Mouse (Mus musculus) stomach, postnatal 0 days (tissue): Measurements from ENCODE around the gene Kcnh2. TPM values are rescaled to one million over a fixed set of nuclear protein-coding genes. Genes with fewer than 3 reads are reported as not detected.

ENCODE experiments used
- ATAC-seq: fragments of 200-750 bp; cut with Nextera tagmentation; 2 replicates; pipeline ENCODE4 v1.8.0; 2017; ENCODE audit not compliant: low FRiP score, low TSS enrichment
- DNase-seq: peaks from one replicate; pipeline ENCODE4 v3.0.0-alpha.2; 2016; ENCODE audit warnings: low spot score
- H3K27ac ChIP-seq: fragments of 300-500 bp; sonication (generic); replicated peaks from 2 replicates; pipeline ENCODE4 v1.5.1; 2014; ENCODE audit warnings: mild to moderate bottlenecking, control low read depth
- H3K27me3 ChIP-seq: fragments of 300-500 bp; sonication (generic); 2 replicates; pipeline ENCODE4 v1.6.1; 2014; ENCODE audit warnings: low read length; ENCODE audit not compliant: control insufficient read depth, insufficient read depth
- H3K36me3 ChIP-seq: fragments of 300-500 bp; sonication (generic); 2 replicates; pipeline ENCODE4 v1.6.1; 2014; ENCODE audit warnings: low read length, mixed read lengths; ENCODE audit not compliant: control insufficient read depth, insufficient read depth
- H3K4me1 ChIP-seq: fragments of 300-500 bp; sonication (generic); replicated peaks from 2 replicates; pipeline ENCODE4 v1.6.1; 2014; ENCODE audit warnings: antibody characterized with exemption; ENCODE audit not compliant: control insufficient read depth, insufficient read depth
- H3K4me2 ChIP-seq: fragments of 300-500 bp; sonication (generic); replicated peaks from 2 replicates; pipeline ENCODE4 v1.6.1; 2014; ENCODE audit warnings: low read depth, mild to moderate bottlenecking, control low read depth, moderate library complexity
- H3K4me3 ChIP-seq: fragments of 300-500 bp; sonication (generic); 2 replicates; pipeline ENCODE4 v1.5.1; 2014; ENCODE audit warnings: low read depth, low read length, control low read depth
- H3K9ac ChIP-seq: fragments of 300-500 bp; sonication (generic); 2 replicates; pipeline ENCODE4 v1.6.1; 2014; ENCODE audit warnings: mild to moderate bottlenecking, low read length, control low read depth, mixed read lengths
- H3K9me3 ChIP-seq: fragments of 300-500 bp; sonication (generic); 2 replicates; pipeline ENCODE4 v1.6.1; 2016; ENCODE audit warnings: low read length; ENCODE audit not compliant: control insufficient read depth
- CTCF ChIP-seq: IDR thresholded peaks from 2 replicates; pipeline ENCODE4 v1.5.1; 2016; ENCODE audit warnings: antibody characterized with exemption, low read depth, mild to moderate bottlenecking, moderate library complexity
- EP300 ChIP-seq: optimal IDR thresholded peaks from 2 replicates; pipeline ENCODE3; 2016; ENCODE audit warnings: antibody characterized with exemption
- WGBS: fragments of 180-500 bp; shearing (Covaris S2); extraction: QIAGEN DNeasy Blood & Tissue Kit; methylation state at CpG from one replicate; pipeline ENCODE4 v1.1.7; 2014; 5-methylcytosine and 5-hydroxymethylcytosine counted together
- polyA plus RNA-seq: library from polyadenylated mRNA; unstranded; fragments of >200 nt; fragmentation: Nextera tagmentation; extraction: Ambion mirVana; gene quantifications from 2 replicates; pipeline ENCODE4 v1.2.1, GENCODE M21; 2015

The Kcnh2 gene
- polyA plus RNA-seq, 1 experiment from 2014 or later: 3.7 TPM

DNA sequence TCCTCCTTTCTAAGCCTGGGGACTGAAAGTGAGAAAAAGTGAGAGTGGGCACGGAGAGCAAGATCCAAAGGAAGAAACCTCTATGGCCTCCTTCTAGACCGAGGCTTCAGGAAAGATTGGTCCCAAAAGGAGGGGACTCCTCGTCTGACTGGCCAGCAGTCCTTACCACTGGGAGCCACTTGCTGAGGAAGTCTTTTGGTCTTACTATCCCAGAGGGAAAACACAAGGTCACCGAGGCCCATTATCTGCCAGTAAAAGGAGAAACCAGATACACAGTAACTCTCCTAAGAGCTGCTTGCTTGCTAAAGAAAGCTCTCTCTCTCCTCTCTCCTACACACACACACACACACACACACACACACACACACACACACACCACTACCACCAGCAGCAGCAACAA lies 1.9 kb upstream of the Kcnh2 start:
- no peaks in the 10 kb centered on the region for H3K36me3 ChIP-seq
- H3K9me3 ChIP-seq: no peaks in the 10 kb centered on the region
- H3K27ac ChIP-seq: peak overlapping the region; percentile 92; the same call in 1 of the 2 replicates
- H3K4me3 ChIP-seq: no peak overlapping the region
- ATAC-seq (no peak), DNase-seq (no peak)
- no peaks in the 10 kb centered on the region; the same call in 1 of the 2 replicates for H3K27me3 ChIP-seq
- TF ChIP-seq EP300: no peak
- TF ChIP-seq CTCF: no peak
- 40% methylated on average over 4 of the region's 4 CpGs for WGBS
- H3K4me2 ChIP-seq: no peak overlapping the region
- H3K4me1 ChIP-seq: peaks cover 4% of the 10 kb centered on the region; the same call in 1 of the 2 replicates
- no peak overlapping the region for H3K9ac ChIP-seq

DNA sequence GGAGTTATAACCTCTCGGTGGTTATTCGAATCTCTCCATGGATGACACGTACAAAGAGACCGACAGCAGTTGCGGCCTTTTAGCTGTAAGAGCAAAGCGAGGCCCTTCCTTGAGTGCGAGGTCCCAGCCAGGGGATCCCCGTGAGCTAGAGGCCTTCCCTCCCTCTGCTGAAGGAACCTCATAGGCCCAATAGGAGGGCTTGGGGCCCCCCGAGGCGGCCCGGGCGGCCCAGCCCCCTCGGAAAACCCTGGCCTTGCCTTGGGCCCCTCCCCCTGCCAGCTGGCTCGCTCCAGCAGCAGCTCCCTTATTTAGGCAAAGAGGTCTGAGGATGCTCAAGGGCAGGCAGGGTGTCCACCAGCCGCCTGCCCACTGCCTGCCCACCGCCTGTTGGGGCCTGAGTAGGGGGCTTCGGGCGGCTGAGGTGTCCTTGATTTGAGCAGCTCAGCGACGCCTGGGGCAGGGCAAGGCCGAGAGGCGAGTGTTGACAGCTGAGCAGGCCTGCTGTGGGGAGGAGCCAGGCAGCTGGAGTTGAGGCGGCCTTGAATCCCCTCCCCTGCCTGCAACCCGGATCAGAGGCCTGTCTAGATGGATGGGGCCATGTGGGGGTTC lies 951 bp upstream of the Kcnh2 start:
- peak overlapping the region; percentile 67 for H3K4me3 ChIP-seq
- peak overlapping the region; percentile 92 for H3K27ac ChIP-seq
- H3K9ac ChIP-seq: peak overlapping the region; percentile 53
- H3K9me3 ChIP-seq: no peaks in the 10 kb centered on the region
- H3K4me1 ChIP-seq: peaks cover 4% of the 10 kb centered on the region
- H3K27me3 ChIP-seq: no peaks in the 10 kb centered on the region; the same call in 1 of the 2 replicates
- TF ChIP-seq EP300: peak; percentile 45
- no peak for TF ChIP-seq CTCF
- peak; percentile 47 for DNase-seq
- WGBS: 4% methylated on average over 24 of the region's 24 CpGs
- H3K36me3 ChIP-seq: no peaks in the 10 kb centered on the region
- peak; percentile 61; the same call in 1 of the 2 replicates for ATAC-seq
- H3K4me2 ChIP-seq: peak overlapping the region; percentile 84

GRCm38 (mm10) chr5:24351701-24352171 lies 332 bp upstream of the Kcnh2 start:
- no peak for TF ChIP-seq EP300
- TF ChIP-seq CTCF: 0 out of 2 replicates have a peak, but pooled peaks have one; percentile 2
- H3K36me3 ChIP-seq: no peaks in the 10 kb centered on the region
- H3K27me3 ChIP-seq: no peaks in the 10 kb centered on the region; the same call in 1 of the 2 replicates
- peaks cover 4% of the 10 kb centered on the region for H3K4me1 ChIP-seq
- peak overlapping the region; percentile 71 for H3K9ac ChIP-seq
- H3K4me3 ChIP-seq: peak overlapping the region; percentile 67
- peak; percentile 75 for DNase-seq
- ATAC-seq: peak; percentile 76
- peak overlapping the region; percentile 84 for H3K4me2 ChIP-seq
- peak overlapping the region; percentile 92 for H3K27ac ChIP-seq
- 1% methylated on average over 23 of the region's 41 CpGs for WGBS
- H3K9me3 ChIP-seq: no peaks in the 10 kb centered on the region

- no peak for TF ChIP-seq CTCF
- no peak for TF ChIP-seq EP300
- ATAC-seq: no peak
- Histone ChIP-seq H3K36me3 (no peaks in the 10 kb centered on the region), H3K4me1 (peaks cover 4% of the 10 kb centered on the region), H3K9ac (peak overlapping the region; percentile 71), H3K4me3 (peak overlapping the region; percentile 67), H3K27me3 (no peaks in the 10 kb centered on the region; the same call in 1 of the 2 replicates), H3K27ac (peak overlapping the region; percentile 63; the same call in 1 of the 2 replicates), H3K4me2 (peak overlapping the region; percentile 84), H3K9me3 (no peaks in the 10 kb centered on the region)
- WGBS: 40% methylated on average over 13 of the region's 15 CpGs
- DNase-seq: no peak
These were observed 713 bp downstream of the Kcnh2 start for GRCm38 (mm10) chr5:24350531-24351250.

DNA sequence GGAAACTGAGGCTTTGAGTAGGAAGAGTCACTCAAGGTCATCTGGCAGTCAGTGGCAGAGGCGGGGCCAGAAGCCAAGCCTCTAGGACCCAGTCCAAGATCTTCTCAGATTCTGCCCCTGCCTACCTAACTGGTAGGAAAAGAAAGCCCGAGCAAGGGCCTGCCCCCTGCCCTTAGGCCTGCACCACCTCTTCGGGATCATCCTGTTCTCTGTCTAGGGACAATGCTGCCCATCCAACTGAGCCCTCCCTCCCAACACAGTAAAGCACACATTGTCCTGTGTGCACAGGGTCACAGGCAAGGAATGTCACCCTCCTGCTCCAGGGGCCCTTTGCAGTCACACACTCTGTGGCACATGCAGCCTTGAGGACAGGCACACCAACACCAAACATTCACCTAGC lies 1.3 kb downstream of the Kcnh2 start:
- Histone ChIP-seq H3K36me3 (no peaks in the 10 kb centered on the region), H3K4me1 (peaks cover 4% of the 10 kb centered on the region), H3K9ac (no peak overlapping the region), H3K27ac (no peak overlapping the region), H3K9me3 (no peaks in the 10 kb centered on the region), H3K4me3 (0 out of 2 replicates have a peak overlapping the region, but pooled peaks have one; percentile 67), H3K4me2 (peak overlapping the region; percentile 84), H3K27me3 (no peaks in the 10 kb centered on the region; the same call in 1 of the 2 replicates)
- DNase-seq: no peak
- WGBS: 57% methylated on average over 3 of the region's 3 CpGs
- no peak for ATAC-seq
- TF ChIP-seq CTCF: no peak
- TF ChIP-seq EP300: no peak
